Mouse (Mus musculus) gastrocnemius, adult 18-20 months (tissue): ENCODE measurements around the gene Mtmr4. TPM values are rescaled to one million over a fixed set of nuclear protein-coding genes. Genes with fewer than 3 reads are reported as not detected.

Experiments
- DNase-seq: peaks from one replicate; pipeline ENCODE4 v3.0.0; 2021; ENCODE audit warnings: low spot score
- total RNA-seq, 2 experiments: library from RNA; stranded (reverse); gene quantifications; 2 replicates each; pipeline ENCODE4 v1.2.3; 2021

Gene Mtmr4
- total RNA-seq, 2 experiments from 2014 or later = 9.8 to 10.8 TPM

GRCm38 (mm10) chr11:87611547-87611946 is 19.6 kb downstream of the Mtmr4 start:
- DNase-seq = no peak

DNA sequence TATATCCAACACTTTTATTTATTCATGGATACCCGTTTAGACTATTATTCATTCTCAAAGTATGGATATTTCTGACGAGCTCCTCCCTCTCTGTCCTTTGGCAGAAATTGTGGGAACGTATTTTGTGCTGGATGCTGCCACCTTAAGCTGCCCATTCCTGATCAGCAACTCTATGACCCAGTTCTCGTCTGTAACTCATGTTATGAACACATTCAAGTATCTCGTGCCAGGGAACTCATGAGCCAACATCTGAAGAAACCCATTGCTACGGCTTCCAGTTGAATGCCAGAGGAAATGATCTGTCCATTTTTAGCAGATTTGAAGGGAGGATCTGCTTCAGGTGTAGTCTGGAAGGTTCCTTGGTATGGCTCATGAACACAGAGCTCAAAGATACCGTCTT is 22.0 kb downstream of the Mtmr4 start:
- DNase-seq = no peak

- DNase-seq = no peak
Measured at GRCm38 (mm10) chr11:87615551-87615950, 23.6 kb downstream of the Mtmr4 start.

DNA sequence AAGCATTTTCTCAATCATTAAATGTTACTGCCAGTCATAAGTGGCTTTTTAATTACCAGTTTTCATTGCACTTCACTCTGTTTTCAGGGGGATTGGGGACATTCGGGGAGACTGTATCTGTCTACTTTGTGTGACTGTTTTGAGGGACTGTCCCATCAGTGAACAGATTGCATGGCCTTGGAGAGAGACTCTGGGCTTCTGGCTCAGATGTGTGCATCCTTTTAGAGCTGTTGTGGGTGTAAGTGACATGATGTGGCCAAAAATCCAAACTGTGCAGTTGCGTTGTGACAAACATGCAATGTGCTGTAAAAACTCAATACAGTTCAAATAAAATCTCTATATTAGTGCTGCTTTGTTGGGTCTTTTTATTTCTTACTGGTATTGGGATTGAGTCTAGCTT is 24.0 kb downstream of the Mtmr4 start:
- no peak for DNase-seq

- no peak for DNase-seq
Measured at GRCm38 (mm10) chr11:87616790-87617474, 25.0 kb downstream of the Mtmr4 start, which contains the start of gene Hsf5. TSS of gene Hsf5 (plus strand) at chr11:87617164.

DNA sequence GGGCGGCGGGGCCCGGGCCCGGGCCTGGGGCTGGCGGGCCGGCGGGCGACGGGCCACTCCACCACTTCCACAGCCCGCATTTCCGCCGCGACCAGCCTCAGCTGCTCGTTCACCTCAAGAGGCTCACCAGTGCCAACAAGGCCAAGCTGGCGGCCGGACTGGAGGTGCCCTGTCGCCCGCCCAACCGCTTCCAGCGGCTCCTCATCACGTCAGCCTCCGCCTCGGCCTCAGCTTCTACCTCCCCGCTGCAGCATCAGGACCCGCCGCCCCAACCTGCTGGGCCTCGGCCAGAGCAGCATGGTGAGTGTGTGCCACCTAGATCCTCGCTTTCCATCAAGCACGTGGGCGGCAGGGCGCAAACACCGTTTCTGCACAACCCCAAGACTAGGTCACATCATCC is 25.6 kb downstream of the Mtmr4 start:
- DNase-seq = no peak

DNA sequence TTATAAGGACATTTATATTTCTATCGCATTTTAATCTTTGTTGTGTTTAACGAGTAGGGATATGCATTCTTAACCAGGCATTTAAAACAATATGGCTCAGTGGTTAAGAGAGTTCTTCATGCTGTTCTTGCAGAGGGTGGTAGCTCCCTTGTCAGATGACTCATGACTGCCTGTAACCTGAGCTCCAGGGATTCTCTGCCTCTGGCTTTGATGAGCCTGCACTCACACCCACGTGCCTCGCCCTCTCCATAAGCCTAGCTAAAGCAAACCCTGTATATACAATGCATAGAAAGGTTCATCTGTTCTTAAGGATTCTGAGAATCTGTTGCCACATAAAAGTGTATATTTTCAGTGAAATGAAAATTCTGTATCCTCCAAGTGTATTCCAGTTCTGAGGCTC is 31.2 kb downstream of the Mtmr4 start:
- DNase-seq = no peak

DNA sequence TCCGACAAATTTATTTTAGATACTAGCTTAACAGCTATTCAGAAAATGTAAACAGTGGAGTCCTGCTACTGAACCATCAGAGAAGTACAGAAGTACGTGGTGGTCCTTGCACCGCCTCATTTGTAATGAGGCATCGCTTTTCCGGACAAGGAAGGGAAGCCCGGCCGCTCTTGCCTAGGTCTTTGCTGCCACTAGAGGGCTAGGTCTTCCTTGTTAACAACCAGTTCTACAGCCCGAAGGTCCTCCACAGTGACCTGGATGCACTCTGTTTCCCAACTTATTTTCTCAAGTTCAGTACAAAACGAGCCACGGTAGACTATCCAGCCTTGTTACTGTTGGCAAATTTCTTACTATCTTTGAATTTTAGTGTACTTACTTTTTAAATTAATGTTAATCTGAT is 37.9 kb downstream of the Mtmr4 start:
- no peak for DNase-seq

DNA sequence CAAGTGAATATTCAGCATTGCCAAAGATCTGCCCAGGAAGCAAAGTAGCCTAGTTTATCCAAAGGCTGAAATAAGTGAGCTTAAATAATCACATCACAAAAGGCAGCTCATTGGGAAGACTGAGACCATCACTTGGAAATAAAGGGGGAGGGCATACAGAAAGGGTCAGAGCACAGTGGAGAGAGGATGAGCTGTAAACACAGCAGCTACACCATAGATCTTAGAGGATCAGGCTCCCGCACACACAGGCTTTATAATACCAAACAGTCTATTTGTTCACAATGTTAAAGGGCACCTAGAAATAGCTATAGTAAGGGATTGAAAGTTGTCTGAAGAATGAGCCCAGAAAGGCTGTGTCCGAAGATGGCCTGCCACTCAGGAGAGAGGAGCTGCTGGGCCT is 46.8 kb downstream of the Mtmr4 start:
- no peak for DNase-seq

GRCm38 (mm10) chr11:87639206-87639605 is 47.2 kb downstream of the Mtmr4 start:
- DNase-seq = peak; percentile 29

DNA sequence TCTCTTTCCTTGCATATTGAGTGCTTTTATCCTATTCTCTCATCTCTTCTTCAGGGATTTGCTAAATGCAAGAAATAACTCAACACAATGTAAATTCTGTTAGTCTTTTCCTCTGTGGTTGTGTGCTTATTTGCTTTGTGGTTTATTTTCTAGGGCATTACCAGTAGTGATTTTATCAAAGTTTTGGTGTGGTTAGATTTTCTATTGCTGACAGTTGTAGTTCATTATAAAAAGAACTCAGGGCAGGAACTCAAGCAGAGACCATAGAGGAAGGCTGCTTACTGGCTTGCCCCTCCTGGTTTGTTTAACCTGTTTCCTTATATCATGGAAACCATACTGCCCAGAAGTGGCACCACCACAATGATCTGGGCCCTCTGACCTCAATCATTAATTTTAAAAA is 50.9 kb downstream of the Mtmr4 start:
- DNase-seq = no peak

DNA sequence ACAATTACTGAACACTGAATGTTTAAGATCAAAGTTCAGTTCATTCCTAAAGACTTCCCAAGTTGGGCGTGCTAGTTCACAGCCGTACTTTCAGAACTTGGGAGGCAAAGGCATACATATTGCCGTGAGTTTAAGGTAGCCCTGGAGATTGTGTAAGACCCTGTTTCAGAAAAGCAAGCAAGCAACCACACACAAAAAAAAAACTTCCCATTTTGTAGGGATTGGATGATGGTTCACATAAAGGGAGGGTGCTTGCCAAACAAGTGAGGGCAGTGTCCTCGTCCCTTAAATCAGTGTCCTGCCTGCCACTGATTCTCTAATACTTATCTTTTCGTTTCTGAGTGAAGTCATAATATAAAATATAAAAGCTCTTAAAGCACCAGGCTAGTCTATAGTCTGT is 62.7 kb downstream of the Mtmr4 start:
- no peak for DNase-seq

GRCm38 (mm10) chr11:87659216-87659615 is 67.3 kb downstream of the Mtmr4 start:
- no peak for DNase-seq

GRCm38 (mm10) chr11:87662407-87662806 is 70.4 kb downstream of the Mtmr4 start, which contains the start of gene Rnf43:
TSS of gene Rnf43 (plus strand) at chr11:87662722.
- peak; percentile 81 for DNase-seq

DNA sequence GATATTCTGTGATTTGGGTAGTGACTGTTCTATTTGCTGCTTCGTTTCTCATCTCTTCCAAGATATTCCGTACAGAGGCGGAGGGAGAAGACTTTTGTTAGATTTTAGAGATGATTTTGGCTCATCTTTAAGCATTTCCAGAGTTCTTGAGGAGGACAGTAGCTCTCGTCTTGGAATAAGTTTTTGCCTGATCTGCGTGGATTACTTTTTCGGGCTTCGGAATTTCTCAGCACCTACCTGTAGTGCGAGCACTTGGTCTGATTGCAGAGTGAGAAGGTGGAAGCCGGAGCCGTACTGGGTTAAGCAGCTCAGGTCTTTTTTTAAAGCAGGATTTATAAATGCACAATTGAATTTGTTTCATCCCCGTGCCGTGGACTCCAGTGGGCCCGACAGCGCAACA is 70.9 kb downstream of the Mtmr4 start:
- no peak for DNase-seq

DNA sequence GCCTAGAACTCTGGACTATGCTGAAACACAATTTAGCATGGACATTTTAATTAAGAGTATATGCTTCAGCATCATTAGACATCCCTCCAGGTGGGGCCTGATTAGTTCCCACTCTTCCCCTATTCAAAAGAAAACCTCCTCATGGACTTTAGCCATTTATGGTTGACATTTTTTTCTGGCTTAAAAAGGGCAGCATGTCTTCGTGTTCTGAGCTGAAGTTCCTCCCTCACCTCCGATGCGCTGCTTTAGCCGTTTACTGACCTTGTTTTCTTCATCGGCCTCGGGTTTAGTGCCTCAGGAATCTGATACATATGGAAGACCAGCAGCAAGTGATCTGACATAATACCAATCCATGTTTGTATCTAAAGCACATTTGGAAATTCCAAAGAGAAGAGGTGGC is 72.0 kb downstream of the Mtmr4 start:
- DNase-seq = no peak

- no peak for DNase-seq
Measured at GRCm38 (mm10) chr11:87664521-87664920, 72.6 kb downstream of the Mtmr4 start.

DNA sequence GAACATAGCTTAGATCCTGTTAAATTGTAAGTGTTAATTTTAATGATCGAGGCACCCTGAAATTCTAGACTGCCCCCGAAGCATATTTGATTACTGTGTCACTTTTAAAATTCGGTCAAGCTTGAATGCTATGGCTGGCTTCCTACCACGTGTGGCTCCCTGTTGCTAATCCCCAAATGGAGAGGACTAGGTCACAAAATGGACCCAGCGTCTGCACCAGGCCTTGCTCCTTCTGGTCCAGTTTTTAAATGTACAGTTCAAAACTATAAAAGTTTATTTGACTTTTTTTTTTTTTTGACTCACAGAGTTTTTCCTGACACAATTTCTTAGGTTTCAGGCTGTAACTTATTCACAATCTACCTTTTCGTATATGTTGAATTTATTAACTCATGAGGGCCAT is 73.3 kb downstream of the Mtmr4 start:
- DNase-seq = no peak

DNA sequence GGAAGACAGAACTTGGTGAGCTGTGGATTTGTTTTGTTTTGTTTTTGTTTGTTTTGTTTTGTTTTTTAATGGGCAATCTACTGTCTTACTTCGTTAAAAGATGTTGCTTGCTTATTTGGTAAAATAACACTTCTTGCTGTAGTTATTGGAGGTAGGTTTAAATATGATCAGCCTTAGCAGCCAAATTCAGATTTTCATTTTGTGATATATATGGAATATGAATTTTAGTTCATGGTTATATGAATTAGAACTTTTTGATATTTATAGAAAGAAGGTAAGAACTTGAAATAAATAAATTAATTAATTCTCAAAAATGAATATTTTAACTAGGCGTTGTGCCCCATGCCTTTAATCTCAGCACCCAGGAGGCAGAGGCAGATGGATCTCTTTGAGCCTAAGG is 73.7 kb downstream of the Mtmr4 start:
- no peak for DNase-seq

Other genes starting within 250 kb of the Mtmr4 start
- under 1 TPM; 0.46 to 0.97 TPM for gene Ppm1e, start 233.1 kb upstream of the Mtmr4 start, total RNA-seq
- under 1 TPM; 0.17 to 0.18 TPM for gene Rad51c, start 187.2 kb upstream of the Mtmr4 start, total RNA-seq
- gene Tex14, start 187.1 kb upstream of the Mtmr4 start, total RNA-seq = under 1 TPM; 0.14 TPM
- gene Gm11492, start 25.5 kb upstream of the Mtmr4 start, total RNA-seq = not detected
- gene Sept4, start 23.3 kb upstream of the Mtmr4 start, total RNA-seq = 10 to 100 TPM in 1 of 2 experiments, 1 to 10 TPM in 1; 9.8 to 12.1 TPM
- not detected for gene Hsf5, start 25.0 kb downstream of the Mtmr4 start, total RNA-seq
- 1 to 10 TPM in 1 of 2 experiments, under 1 TPM in 1; 0.69 to 1.1 TPM for gene Rnf43, start 70.6 kb downstream of the Mtmr4 start, total RNA-seq
- 10 to 100 TPM; 33.5 to 36.3 TPM for gene Supt4a, start 145.4 kb downstream of the Mtmr4 start, total RNA-seq
- not detected for gene Tspoap1, start 168.4 kb downstream of the Mtmr4 start, total RNA-seq
- gene Mpo, start 201.4 kb downstream of the Mtmr4 start, total RNA-seq = not detected
- gene Lpo, start 236.1 kb downstream of the Mtmr4 start, total RNA-seq = not detected